Mouse (Mus musculus) monocyte, adult 5-6 weeks (primary cell): Measurements from ENCODE around the gene Pomt1. TPM values are rescaled to one million over a fixed set of nuclear protein-coding genes. Genes with fewer than 3 reads are reported as not detected.
A peak's percentile ranks its signal among the peaks of the same experiment; 100 is the strongest.
"Not testable (repeated sequence)": the region's sequence is repeated elsewhere in the genome, so short reads cannot be mapped to it uniquely, and the experiment has no call there.

Source experiments
- ATAC-seq: fragments of 153-309, 156-312 bp; replicated peaks from 2 replicates; pipeline ENCODE4 v1.8.0; 2017; ENCODE audit warnings: mild to moderate bottlenecking; ENCODE audit not compliant: low TSS enrichment, insufficient number of reproducible peaks, severe bottlenecking, poor library complexity, low FRiP score
- total RNA-seq: library from RNA; stranded (forward); fragments of 200-1000, 200-491, 200-594 nt; gene quantifications from 3 replicates; pipeline ENCODE4 v1.2.3, GENCODE M21; 2017

Pomt1 gene
- total RNA-seq, 1 experiment from 2014 or later, result 8.4 TPM

DNA sequence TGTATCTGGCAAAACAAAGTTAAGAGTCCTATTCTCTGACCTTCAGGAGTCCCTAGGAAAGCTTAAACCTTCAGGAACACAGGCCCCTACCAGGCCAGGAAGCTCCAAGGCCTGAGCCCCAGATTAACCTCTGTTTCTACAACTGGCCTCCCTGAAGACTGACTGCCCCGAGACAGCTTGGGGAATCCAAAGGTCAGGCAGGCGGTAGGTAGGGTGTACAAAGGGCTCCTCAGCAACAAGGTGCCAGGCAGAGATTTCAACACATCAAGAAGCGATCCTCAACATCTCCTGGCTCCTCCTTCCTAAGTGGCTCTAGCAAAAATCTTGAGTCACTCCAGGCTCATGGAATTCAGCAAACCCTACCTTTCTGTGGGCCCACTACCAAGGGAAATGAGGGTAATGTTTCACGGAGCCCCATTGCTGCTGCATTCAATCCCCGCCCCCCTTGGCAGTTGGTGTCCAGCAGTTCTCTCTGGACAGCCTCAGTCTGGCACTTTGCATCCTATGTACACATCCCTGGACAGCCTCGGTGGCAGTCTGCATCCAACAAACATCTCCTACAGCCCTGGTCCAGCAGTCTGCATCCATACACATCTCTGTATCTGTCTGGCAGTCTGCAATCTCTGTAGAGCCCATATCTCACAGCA is 22.6 kb downstream of the Pomt1 start:
- no peak for ATAC-seq

GRCm38 (mm10) chr2:32259657-32260417 is 23.4 kb downstream of the Pomt1 start, which contains the start of gene Uck1:
Gene Uck1, minus strand, starts transcription at chr2:32260159.
- peak; percentile 88 for ATAC-seq

GRCm38 (mm10) chr2:32260635-32261034 is 24.2 kb downstream of the Pomt1 start:
- ATAC-seq, result 0 out of 2 replicates have a peak, but pooled peaks have one; percentile 28

DNA sequence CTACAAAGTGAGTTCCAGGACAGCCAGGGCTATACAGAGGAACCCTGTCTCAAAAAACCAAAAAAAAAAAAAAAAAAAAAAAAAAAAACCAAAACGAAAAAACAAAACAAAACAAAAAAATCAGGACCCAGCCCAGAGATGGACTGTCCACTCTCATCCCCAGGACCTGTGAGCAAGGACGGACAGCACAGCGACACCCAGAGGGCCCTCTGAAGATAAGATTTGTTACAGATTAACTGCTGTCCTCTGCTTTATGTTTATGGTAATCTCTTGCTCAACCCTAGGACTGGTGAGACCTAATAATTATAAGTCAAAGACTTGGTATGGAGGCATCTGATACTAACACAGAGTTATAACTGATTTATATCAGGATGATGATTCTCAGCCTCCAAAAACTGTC is 39.4 kb downstream of the Pomt1 start:
- no peak for ATAC-seq

- ATAC-seq, result no peak
These were observed 45.9 kb downstream of the Pomt1 start for GRCm38 (mm10) chr2:32282289-32282688.

DNA sequence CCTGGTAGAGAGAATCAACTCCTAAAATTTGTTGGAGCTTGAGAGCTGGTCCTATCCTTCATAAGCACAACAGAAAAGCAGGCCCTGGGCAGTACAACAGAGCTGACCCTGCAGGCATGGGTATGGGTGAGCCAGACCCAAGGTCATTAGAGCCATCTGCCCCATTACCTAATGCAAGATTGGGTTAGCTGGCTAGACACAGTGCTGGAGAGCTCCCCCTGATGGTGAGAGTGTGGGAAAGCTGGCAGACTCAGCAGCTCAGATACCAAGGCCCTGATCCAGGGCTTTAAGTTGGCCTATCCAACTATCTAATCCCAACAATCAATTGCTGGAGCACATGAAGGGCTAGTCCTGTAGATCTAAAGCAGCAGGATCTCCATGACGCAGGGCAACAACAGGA is 46.3 kb downstream of the Pomt1 start:
- ATAC-seq, result peak; percentile 75

GRCm38 (mm10) chr2:32283986-32284385 is 47.6 kb downstream of the Pomt1 start:
- no peak for ATAC-seq

DNA sequence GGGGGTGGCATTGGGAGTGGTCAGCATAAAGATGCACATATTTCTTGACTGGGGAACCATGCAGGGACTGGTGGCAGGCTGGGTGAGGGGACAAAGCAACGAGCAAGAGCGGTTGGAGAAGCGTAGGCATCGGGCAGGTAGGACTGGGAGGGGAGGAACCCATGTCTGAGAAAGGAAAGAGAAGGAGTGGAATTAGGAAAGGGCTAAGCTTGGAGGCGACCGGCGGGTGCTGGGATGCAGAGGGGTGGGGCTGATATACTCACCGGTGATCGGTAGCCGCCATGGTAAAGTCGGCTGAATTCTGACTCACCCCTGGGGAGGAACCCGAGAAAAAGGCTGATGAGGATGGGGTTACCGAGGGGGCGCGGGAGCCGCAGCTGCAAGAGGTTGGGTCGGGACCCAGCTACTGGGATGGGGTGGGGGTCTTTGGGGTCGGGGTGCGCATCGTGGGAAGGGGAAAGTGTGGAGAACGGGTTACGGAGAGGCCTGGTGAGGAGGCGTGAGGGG is 51.0 kb downstream of the Pomt1 start, which contains the start of gene Golga2:
Gene Golga2, plus strand, starts transcription at position 51 of the 507 bp plus-strand sequence.
- ATAC-seq, result no peak

GRCm38 (mm10) chr2:32287923-32288367 is 51.6 kb downstream of the Pomt1 start, which contains the start of gene Swi5:
Gene Swi5, minus strand, starts transcription at chr2:32288075.
- ATAC-seq, result peak; percentile 99

DNA sequence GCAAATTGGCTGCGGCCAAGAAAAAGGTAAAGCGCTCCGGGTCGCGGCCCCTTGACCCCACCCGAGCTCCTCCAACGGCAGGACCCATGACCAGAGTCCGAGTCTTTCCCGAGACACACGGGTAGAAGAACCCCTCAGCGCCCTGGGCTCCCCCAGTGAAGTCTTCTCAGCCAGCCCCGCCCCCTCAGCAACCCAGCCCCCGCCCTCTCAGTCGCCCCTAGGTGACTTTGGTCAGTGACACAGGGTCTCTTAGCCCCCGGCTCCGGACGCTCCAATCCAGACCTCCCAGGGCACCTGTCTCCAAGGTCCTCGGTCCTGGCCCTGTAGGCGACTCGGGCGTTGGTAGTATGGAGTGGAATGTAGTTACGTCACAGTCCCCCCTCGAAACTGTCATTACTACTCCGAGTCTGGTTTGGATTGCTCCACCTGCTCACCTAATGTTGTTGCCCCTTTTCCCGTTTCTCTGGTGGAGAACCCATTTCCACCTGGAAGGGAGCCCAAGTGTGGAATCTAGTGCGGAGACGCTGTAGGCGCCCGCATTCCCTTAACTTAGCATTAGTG is 52.1 kb downstream of the Pomt1 start:
- ATAC-seq, result peak; percentile 6; the same call in 1 of the 2 replicates

- no peak for ATAC-seq
These were observed 53.2 kb downstream of the Pomt1 start for GRCm38 (mm10) chr2:32289578-32289977.

- no peak for ATAC-seq
These were observed 58.0 kb downstream of the Pomt1 start for GRCm38 (mm10) chr2:32294348-32294747.

DNA sequence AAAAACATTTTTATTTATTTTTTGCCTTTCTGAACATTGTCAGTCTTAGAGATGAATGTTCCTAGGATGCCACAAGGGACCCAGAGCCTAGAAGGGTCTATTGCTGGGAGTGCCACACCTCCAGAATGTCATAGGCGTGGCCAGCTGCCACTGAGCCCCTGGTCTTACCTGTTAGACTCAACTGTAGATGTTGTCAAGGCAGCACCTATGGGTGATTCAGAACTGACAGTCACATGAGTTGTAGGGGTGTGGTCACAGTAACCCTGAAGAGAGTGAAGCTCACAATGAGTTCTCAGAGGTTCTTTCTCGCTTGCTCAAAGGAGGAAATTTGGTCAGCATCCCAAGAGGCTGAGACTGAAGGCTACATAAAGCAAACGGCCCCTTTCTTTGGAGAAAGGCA is 58.9 kb downstream of the Pomt1 start:
- ATAC-seq, result no peak

DNA sequence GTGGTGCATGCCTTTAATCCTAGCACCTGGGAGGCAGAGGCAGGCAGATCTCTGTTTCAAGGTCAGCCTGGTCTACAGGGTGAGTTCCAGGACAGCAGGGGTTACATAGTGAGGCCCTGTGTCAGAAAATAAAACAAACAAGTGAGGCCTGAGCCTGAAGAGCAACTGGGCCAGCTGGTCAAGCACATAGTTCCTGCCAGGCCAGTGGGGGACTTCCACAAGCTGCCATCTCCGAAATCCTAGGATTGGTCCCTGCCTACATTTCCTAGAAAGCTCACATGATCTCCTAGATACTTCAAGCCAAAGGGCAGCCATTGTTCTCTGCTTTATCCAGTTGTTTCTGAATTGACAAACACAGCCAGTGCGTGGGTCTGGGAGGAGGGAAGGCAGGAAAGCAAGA is 59.5 kb downstream of the Pomt1 start:
- not testable (repeated sequence) for ATAC-seq

GRCm38 (mm10) chr2:32299469-32299868 is 63.1 kb downstream of the Pomt1 start:
- ATAC-seq, result no peak

DNA sequence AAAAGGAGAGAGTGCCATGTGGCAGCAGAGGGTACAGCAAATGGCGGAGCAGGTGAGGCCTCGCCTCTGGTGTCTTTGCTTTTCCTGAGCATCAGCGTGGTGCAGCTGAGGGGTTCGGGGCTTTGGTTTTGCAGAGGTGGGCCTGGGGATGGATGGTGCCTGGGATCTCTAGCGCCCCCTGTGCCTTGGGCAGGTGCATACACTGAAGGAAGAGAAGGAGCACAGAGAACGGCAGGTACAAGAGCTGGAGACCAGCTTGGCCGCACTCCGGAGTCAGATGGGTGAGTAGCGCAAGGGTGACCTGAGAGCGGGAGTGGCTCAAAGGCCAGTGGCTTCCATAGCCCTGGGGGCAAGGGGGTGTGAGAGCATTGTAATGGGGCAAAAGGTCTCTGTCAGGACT is 66.6 kb downstream of the Pomt1 start:
- ATAC-seq, result no peak

DNA sequence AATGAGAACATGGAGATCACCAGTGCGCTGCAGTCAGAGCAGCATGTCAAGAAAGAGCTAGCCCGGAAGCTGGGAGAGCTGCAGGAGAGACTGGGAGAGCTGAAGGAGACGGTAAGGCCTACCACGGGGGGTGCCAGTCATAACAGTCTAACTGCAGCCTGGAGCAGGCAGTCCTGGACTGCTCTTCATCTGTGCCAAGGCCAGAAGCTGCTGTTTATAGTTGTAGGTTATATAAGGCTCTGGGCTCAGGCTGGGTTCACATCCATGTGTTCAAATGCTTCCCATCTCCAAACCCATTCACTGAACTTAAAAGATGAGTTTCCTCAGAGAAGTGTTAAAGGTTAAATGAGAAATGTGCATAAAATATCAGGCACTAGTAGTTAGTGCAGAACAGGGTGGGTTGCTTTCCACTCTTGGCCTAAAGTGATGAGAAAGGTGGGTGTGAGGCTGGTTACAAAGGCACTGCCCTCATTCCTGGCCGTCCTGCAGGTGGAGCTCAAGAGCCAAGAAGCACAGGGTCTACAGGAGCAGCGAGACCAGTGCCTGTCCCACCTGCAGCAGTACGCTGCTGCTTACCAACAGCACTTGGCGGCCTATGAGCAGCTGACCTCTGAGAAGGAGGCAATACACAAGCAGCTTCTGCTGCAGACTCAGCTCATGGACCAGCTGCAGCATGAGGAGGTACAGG is 67.9 kb downstream of the Pomt1 start:
- ATAC-seq, result no peak
